Mouse (Mus musculus) skeletal muscle tissue, adult 2 months (tissue): ENCODE data around the gene Vmn1r32.
A peak's percentile ranks its signal among the peaks of the same experiment; 100 is the strongest.

Experiments
- DNase-seq: peaks from one replicate; pipeline ENCODE4 v3.0.0-alpha.2; 2012; ENCODE audit warnings: low read depth, low spot score

Vmn1r32 gene

GRCm38 (mm10) chr6:66559996-66560395 is at the start of gene Vmn1r32:
Gene Vmn1r32 (minus strand): TSS chr6:66560096.
- no peak for DNase-seq

- DNase-seq: no peak
Measured at GRCm38 (mm10) chr6:66595804-66596203, 35.9 kb upstream of the Vmn1r32 start.

- DNase-seq: no peak
Measured at GRCm38 (mm10) chr6:66535966-66536365, 23.9 kb downstream of the Vmn1r32 start.

GRCm38 (mm10) chr6:66535028-66535862 is 24.7 kb downstream of the Vmn1r32 start, which contains the start of gene Mad2l1:
Gene Mad2l1 (plus strand): TSS chr6:66535390.
- DNase-seq: peak; percentile 96

GRCm38 (mm10) chr6:66534366-66534941 is 25.4 kb downstream of the Vmn1r32 start:
- DNase-seq: no peak

- no peak for DNase-seq
Measured at GRCm38 (mm10) chr6:66533241-66533640, 26.7 kb downstream of the Vmn1r32 start.

GRCm38 (mm10) chr6:66528386-66528785 is 31.5 kb downstream of the Vmn1r32 start:
- DNase-seq: no peak

GRCm38 (mm10) chr6:66516368-66516767 is 43.5 kb downstream of the Vmn1r32 start:
- DNase-seq: no peak
